Mouse (Mus musculus): ENCODE data around the gene Olfr1445. TPM values are rescaled to one million over a fixed set of nuclear protein-coding genes. Genes with fewer than 3 reads are reported as not detected.

Olfr1445 gene
- polyA plus RNA-seq (2015; fragmentation: Nextera tagmentation; extraction: Ambion mirVana), result not detected in 2 replicates

- ATAC-seq (ENCODE audit: low FRiP score, low TSS enrichment), result no peak
- Histone ChIP-seq H3K4me3 (ENCODE audit: low read length) (no peak within 1 kb of the TSS), H3K27me3 (ENCODE audit: insufficient read depth, low read length) (no peaks in the 10 kb centered on the region), H3K27ac (ENCODE audit: low read length) (no peak within 1 kb of the TSS), H3K4me2 (replicated peaks; ENCODE audit: low read depth, low read length) (no peak within 1 kb of the TSS), H3K9me3 (ENCODE audit: low read length) (no peaks in the 10 kb centered on the region), H3K9ac (replicated peaks; ENCODE audit: low read length) (no peak within 1 kb of the TSS), H3K36me3 (ENCODE audit: insufficient read depth, low read length) (no peaks in the 10 kb centered on the region), H3K4me1 (ENCODE audit: insufficient read depth, low read length) (no peaks in the 10 kb centered on the region)
- 80% methylated on average over 2 of the region's 2 CpGs for WGBS
These were observed at the start of gene Olfr1445 for GRCm38 (mm10) chr19:12883555-12883954. Gene Olfr1445, plus strand, starts transcription at chr19:12883855.

GRCm38 (mm10) chr19:12838507-12838906, 45.1 kb upstream of the Olfr1445 start:
- Histone ChIP-seq H3K27me3 (ENCODE audit: insufficient read depth, low read length) (no peaks in the 10 kb centered on the region), H3K27ac (ENCODE audit: low read length) (no peak overlapping the region), H3K4me2 (replicated peaks; ENCODE audit: low read depth, low read length) (no peak overlapping the region), H3K36me3 (ENCODE audit: insufficient read depth, low read length) (no peaks in the 10 kb centered on the region), H3K9me3 (ENCODE audit: low read length) (no peaks in the 10 kb centered on the region), H3K4me1 (ENCODE audit: insufficient read depth, low read length) (no peaks in the 10 kb centered on the region), H3K4me3 (ENCODE audit: low read length) (no peak overlapping the region), H3K9ac (replicated peaks; ENCODE audit: low read length) (no peak overlapping the region)
- 87% methylated on average over 1 of the region's 1 CpGs for WGBS
- no peak for ATAC-seq (ENCODE audit: low FRiP score, low TSS enrichment)

- no peaks in the 10 kb centered on the region for H3K27me3 ChIP-seq (ENCODE audit: insufficient read depth, low read length)
- H3K9ac ChIP-seq (replicated peaks; ENCODE audit: low read length), result no peak within 1 kb of the TSS
- H3K4me1 ChIP-seq (ENCODE audit: insufficient read depth, low read length), result no peaks in the 10 kb centered on the region
- no peak for ATAC-seq (ENCODE audit: low FRiP score, low TSS enrichment)
- H3K4me3 ChIP-seq (ENCODE audit: low read length), result no peak within 1 kb of the TSS
- H3K27ac ChIP-seq (ENCODE audit: low read length), result no peak within 1 kb of the TSS
- H3K9me3 ChIP-seq (ENCODE audit: low read length), result no peaks in the 10 kb centered on the region
- no peaks in the 10 kb centered on the region for H3K36me3 ChIP-seq (ENCODE audit: insufficient read depth, low read length)
- no peak within 1 kb of the TSS for H3K4me2 ChIP-seq (replicated peaks; ENCODE audit: low read depth, low read length)
These were observed 37.3 kb upstream of the Olfr1445 start, which contains the start of gene Gm5244 for GRCm38 (mm10) chr19:12846382-12846781. Gene Gm5244, plus strand, starts transcription at chr19:12846682.

GRCm38 (mm10) chr19:12856983-12857382, 26.7 kb upstream of the Olfr1445 start, which contains the start of gene Olfr1444:
Gene Olfr1444, plus strand, starts transcription at chr19:12857283.
- Histone ChIP-seq H3K9ac (replicated peaks; ENCODE audit: low read length) (no peak within 1 kb of the TSS), H3K36me3 (ENCODE audit: insufficient read depth, low read length) (no peaks in the 10 kb centered on the region), H3K9me3 (ENCODE audit: low read length) (no peaks in the 10 kb centered on the region), H3K4me1 (ENCODE audit: insufficient read depth, low read length) (no peaks in the 10 kb centered on the region), H3K27ac (ENCODE audit: low read length) (no peak within 1 kb of the TSS), H3K4me2 (replicated peaks; ENCODE audit: low read depth, low read length) (no peak within 1 kb of the TSS), H3K27me3 (ENCODE audit: insufficient read depth, low read length) (no peaks in the 10 kb centered on the region), H3K4me3 (ENCODE audit: low read length) (no peak within 1 kb of the TSS)
- no peak for ATAC-seq (ENCODE audit: low FRiP score, low TSS enrichment)
- 69% methylated on average over 1 of the region's 1 CpGs for WGBS

- no peak within 1 kb of the TSS for H3K4me3 ChIP-seq (ENCODE audit: low read length)
- H3K27me3 ChIP-seq (ENCODE audit: insufficient read depth, low read length), result no peaks in the 10 kb centered on the region
- no peaks in the 10 kb centered on the region for H3K4me1 ChIP-seq (ENCODE audit: insufficient read depth, low read length)
- H3K4me2 ChIP-seq (replicated peaks; ENCODE audit: low read depth, low read length), result no peak within 1 kb of the TSS
- WGBS, result 81% methylated on average over 1 of the region's 1 CpGs
- no peak within 1 kb of the TSS for H3K27ac ChIP-seq (ENCODE audit: low read length)
- no peak within 1 kb of the TSS for H3K9ac ChIP-seq (replicated peaks; ENCODE audit: low read length)
- H3K36me3 ChIP-seq (ENCODE audit: insufficient read depth, low read length), result no peaks in the 10 kb centered on the region
- no peaks in the 10 kb centered on the region for H3K9me3 ChIP-seq (ENCODE audit: low read length)
- ATAC-seq (ENCODE audit: low FRiP score, low TSS enrichment), result no peak
These were observed 9.8 kb downstream of the Olfr1445 start, which contains the start of gene Olfr1446 for GRCm38 (mm10) chr19:12893424-12893823. Gene Olfr1446, minus strand, starts transcription at chr19:12893524.

GRCm38 (mm10) chr19:12903643-12904042, 20.0 kb downstream of the Olfr1445 start, which contains the start of gene Olfr1447:
Gene Olfr1447, minus strand, starts transcription at chr19:12903743.
- H3K4me1 ChIP-seq (ENCODE audit: insufficient read depth, low read length), result no peaks in the 10 kb centered on the region
- no peak within 1 kb of the TSS for H3K27ac ChIP-seq (ENCODE audit: low read length)
- ATAC-seq (ENCODE audit: low FRiP score, low TSS enrichment), result no peak
- no peak within 1 kb of the TSS for H3K4me3 ChIP-seq (ENCODE audit: low read length)
- 100% methylated on average over 1 of the region's 1 CpGs for WGBS
- H3K36me3 ChIP-seq (ENCODE audit: insufficient read depth, low read length), result no peaks in the 10 kb centered on the region
- no peak within 1 kb of the TSS for H3K9ac ChIP-seq (replicated peaks; ENCODE audit: low read length)
- H3K27me3 ChIP-seq (ENCODE audit: insufficient read depth, low read length), result no peaks in the 10 kb centered on the region
- H3K9me3 ChIP-seq (ENCODE audit: low read length), result no peaks in the 10 kb centered on the region; the same call in none of the 2 replicates
- H3K4me2 ChIP-seq (replicated peaks; ENCODE audit: low read depth, low read length), result no peak within 1 kb of the TSS

GRCm38 (mm10) chr19:12924319-12924718, 40.7 kb downstream of the Olfr1445 start, which contains the start of gene Olfr1448:
Gene Olfr1448, minus strand, starts transcription at chr19:12924419.
- H3K9ac ChIP-seq (replicated peaks; ENCODE audit: low read length), result no peak within 1 kb of the TSS
- H3K4me3 ChIP-seq (ENCODE audit: low read length), result no peak within 1 kb of the TSS
- H3K27ac ChIP-seq (ENCODE audit: low read length), result no peak within 1 kb of the TSS
- H3K36me3 ChIP-seq (ENCODE audit: insufficient read depth, low read length), result no peaks in the 10 kb centered on the region
- ATAC-seq (ENCODE audit: low FRiP score, low TSS enrichment), result no peak
- H3K4me1 ChIP-seq (ENCODE audit: insufficient read depth, low read length), result no peaks in the 10 kb centered on the region
- H3K4me2 ChIP-seq (replicated peaks; ENCODE audit: low read depth, low read length), result no peak within 1 kb of the TSS
- 79% methylated on average over 1 of the region's 1 CpGs for WGBS
- H3K9me3 ChIP-seq (ENCODE audit: low read length), result no peaks in the 10 kb centered on the region
- no peaks in the 10 kb centered on the region for H3K27me3 ChIP-seq (ENCODE audit: insufficient read depth, low read length)

- no peaks in the 10 kb centered on the region for H3K4me1 ChIP-seq (ENCODE audit: insufficient read depth, low read length)
- H3K4me3 ChIP-seq (ENCODE audit: low read length), result no peak within 1 kb of the TSS
- H3K27ac ChIP-seq (ENCODE audit: low read length), result no peak within 1 kb of the TSS
- no peak within 1 kb of the TSS for H3K9ac ChIP-seq (replicated peaks; ENCODE audit: low read length)
- H3K4me2 ChIP-seq (replicated peaks; ENCODE audit: low read depth, low read length), result no peak within 1 kb of the TSS
- no peaks in the 10 kb centered on the region for H3K9me3 ChIP-seq (ENCODE audit: low read length)
- ATAC-seq (ENCODE audit: low FRiP score, low TSS enrichment), result no peak
- no peaks in the 10 kb centered on the region for H3K36me3 ChIP-seq (ENCODE audit: insufficient read depth, low read length)
- H3K27me3 ChIP-seq (ENCODE audit: insufficient read depth, low read length), result no peaks in the 10 kb centered on the region
These were observed 46.9 kb downstream of the Olfr1445 start, which contains the start of gene Olfr1449 for GRCm38 (mm10) chr19:12930540-12930939. Gene Olfr1449, plus strand, starts transcription at chr19:12930840.

Other genes starting within 250 kb of the Olfr1445 start
- 0.10 and 0.20 TPM in 2 replicates for gene Olfr1442, start 213.4 kb upstream of the Olfr1445 start, polyA plus RNA-seq (2015; fragmentation: Nextera tagmentation; extraction: Ambion mirVana)
- gene Olfr1443, start 205.7 kb upstream of the Olfr1445 start, polyA plus RNA-seq (2015; fragmentation: Nextera tagmentation; extraction: Ambion mirVana), result not detected in 2 replicates
- 87.0 and 88.0 TPM in 2 replicates for gene Keg1, start 188.1 kb upstream of the Olfr1445 start, polyA plus RNA-seq (2015; fragmentation: Nextera tagmentation; extraction: Ambion mirVana)
- gene Cntf, start 118.2 kb upstream of the Olfr1445 start, polyA plus RNA-seq (2015; fragmentation: Nextera tagmentation; extraction: Ambion mirVana), result 2.6 TPM in 2 replicates
- gene Zfp91, start 87.7 kb upstream of the Olfr1445 start, polyA plus RNA-seq (2015; fragmentation: Nextera tagmentation; extraction: Ambion mirVana), result 11.4 and 11.6 TPM in 2 replicates
- 1.1 and 1.4 TPM in 2 replicates for gene Lpxn, start 87.7 kb upstream of the Olfr1445 start, polyA plus RNA-seq (2015; fragmentation: Nextera tagmentation; extraction: Ambion mirVana)
- not detected in 2 replicates for gene Gm5244, start 37.2 kb upstream of the Olfr1445 start, polyA plus RNA-seq (2015; fragmentation: Nextera tagmentation; extraction: Ambion mirVana)
- not detected in 2 replicates for gene Olfr1444, start 26.6 kb upstream of the Olfr1445 start, polyA plus RNA-seq (2015; fragmentation: Nextera tagmentation; extraction: Ambion mirVana)
- not detected in 2 replicates for gene Olfr1446, start 9.7 kb downstream of the Olfr1445 start, polyA plus RNA-seq (2015; fragmentation: Nextera tagmentation; extraction: Ambion mirVana)
- not detected in 2 replicates for gene Olfr1447, start 19.9 kb downstream of the Olfr1445 start, polyA plus RNA-seq (2015; fragmentation: Nextera tagmentation; extraction: Ambion mirVana)
- gene Olfr1448, start 40.6 kb downstream of the Olfr1445 start, polyA plus RNA-seq (2015; fragmentation: Nextera tagmentation; extraction: Ambion mirVana), result not detected in 2 replicates
- gene Olfr1449, start 47.0 kb downstream of the Olfr1445 start, polyA plus RNA-seq (2015; fragmentation: Nextera tagmentation; extraction: Ambion mirVana), result not detected in 2 replicates
- not detected in 2 replicates for gene Olfr1450, start 66.4 kb downstream of the Olfr1445 start, polyA plus RNA-seq (2015; fragmentation: Nextera tagmentation; extraction: Ambion mirVana)
- not detected in 2 replicates for gene Olfr1451, start 111.2 kb downstream of the Olfr1445 start, polyA plus RNA-seq (2015; fragmentation: Nextera tagmentation; extraction: Ambion mirVana)
- not detected in 2 replicates for gene Olfr1453, start 144.5 kb downstream of the Olfr1445 start, polyA plus RNA-seq (2015; fragmentation: Nextera tagmentation; extraction: Ambion mirVana)
- gene Olfr1454, start 176.8 kb downstream of the Olfr1445 start, polyA plus RNA-seq (2015; fragmentation: Nextera tagmentation; extraction: Ambion mirVana), result not detected in 2 replicates
- not detected in 2 replicates for gene Olfr1457, start 214.0 kb downstream of the Olfr1445 start, polyA plus RNA-seq (2015; fragmentation: Nextera tagmentation; extraction: Ambion mirVana)
- gene Olfr1458, start 222.9 kb downstream of the Olfr1445 start, polyA plus RNA-seq (2015; fragmentation: Nextera tagmentation; extraction: Ambion mirVana), result not detected in 2 replicates